Mouse (Mus musculus) embryonic fibroblast, embryonic 13.5 days (primary cell): ENCODE data around the gene Gm17490.

Experiments used
- CTCF ChIP-seq: IDR thresholded peaks from 2 replicates; pipeline ENCODE4 v1.5.1; 2011; ENCODE audit warnings: mild to moderate bottlenecking, control low read depth, low read length, moderate library complexity, borderline replicate concordance; ENCODE audit not compliant: insufficient read depth
- POLR2A ChIP-seq: IDR thresholded peaks from 2 replicates; pipeline ENCODE4 v1.6.1; 2011; ENCODE audit warnings: low read depth, mild to moderate bottlenecking, control low read depth, low read length, moderate library complexity

DNA sequence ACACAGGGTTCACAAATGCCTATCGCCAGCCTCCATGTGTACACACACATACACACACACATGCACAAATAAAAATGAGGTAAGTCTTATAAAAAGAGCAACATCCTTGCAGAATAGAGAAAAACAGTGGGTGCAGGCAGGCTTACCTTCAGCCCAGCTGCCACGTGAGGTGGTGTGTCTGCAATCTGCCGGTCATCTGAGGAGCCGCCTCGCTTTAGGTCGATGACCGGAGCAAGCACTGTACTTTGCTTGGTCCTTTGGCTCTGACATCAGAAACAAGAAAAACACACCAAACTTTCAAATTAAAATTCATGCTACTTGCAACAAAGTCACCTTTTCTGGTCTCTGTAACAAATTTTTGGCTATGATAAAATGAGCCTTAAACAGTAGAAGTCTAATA, 28.2 kb downstream of the Gm17490 start:
- TF ChIP-seq CTCF, result no peak
- TF ChIP-seq POLR2A, result no peak
